Mouse (Mus musculus) forebrain, embryonic 11.5 days (tissue): ENCODE results near the gene Nek7. TPM values are rescaled to one million over a fixed set of nuclear protein-coding genes. Genes with fewer than 3 reads are reported as not detected.

Experiments used
- ATAC-seq: fragments of 200-750 bp; cut with Nextera tagmentation; replicated peaks from 2 replicates; pipeline ENCODE4 v1.8.0; 2017; ENCODE audit warnings: moderate TSS enrichment; ENCODE audit not compliant: low FRiP score
- DNase-seq: peaks from one replicate; pipeline ENCODE4 v3.0.0-alpha.2; 2017; ENCODE audit warnings: low spot score
- H3K27ac ChIP-seq: fragments of 300-500 bp; sonication (generic); 2 replicates; pipeline ENCODE4 v1.5.1; 2014; ENCODE audit warnings: low read depth, low read length
- H3K27me3 ChIP-seq: fragments of 300-500 bp; sonication (generic); 2 replicates; pipeline ENCODE4 v1.6.1; 2014; ENCODE audit warnings: mild to moderate bottlenecking, low read length, mixed read lengths; ENCODE audit not compliant: control insufficient read depth, insufficient read depth
- H3K36me3 ChIP-seq: fragments of 300-500 bp; sonication (generic); 2 replicates; pipeline ENCODE4 v1.6.1; 2014; ENCODE audit warnings: mild to moderate bottlenecking, low read length, moderate library complexity, mixed read lengths; ENCODE audit not compliant: control insufficient read depth, insufficient read depth
- H3K4me1 ChIP-seq: fragments of 300-500 bp; sonication (generic); replicated peaks from 2 replicates; pipeline ENCODE4 v1.6.1; 2014; ENCODE audit warnings: low read length, mixed read lengths; ENCODE audit not compliant: control insufficient read depth, insufficient read depth
- H3K4me2 ChIP-seq: fragments of 300-500 bp; sonication (generic); 2 replicates; pipeline ENCODE4 v1.6.1; 2014; ENCODE audit warnings: low read depth, mild to moderate bottlenecking, low read length, moderate library complexity, mixed read lengths; ENCODE audit not compliant: severe bottlenecking
- H3K4me3 ChIP-seq: fragments of 300-500 bp; sonication (generic); 2 replicates; pipeline ENCODE4 v1.5.1; 2014; ENCODE audit warnings: low read depth, low read length
- H3K9ac ChIP-seq: fragments of 300-500 bp; sonication (generic); 2 replicates; pipeline ENCODE4 v1.6.1; 2014; ENCODE audit warnings: low read length
- H3K9me3 ChIP-seq: fragments of 300-500 bp; sonication (generic); 2 replicates; pipeline ENCODE4 v1.6.1; 2016; ENCODE audit warnings: low read length, mixed read lengths; ENCODE audit not compliant: control insufficient read depth
- WGBS: fragments of 180-500 bp; shearing (Covaris S2); extraction: QIAGEN DNeasy Blood & Tissue Kit; methylation state at CpG from one replicate; pipeline ENCODE4 v1.1.7; 2014; 5-methylcytosine and 5-hydroxymethylcytosine counted together
- polyA plus RNA-seq: library from polyadenylated mRNA; unstranded; fragments of >200 nt; fragmentation: Nextera tagmentation; extraction: Ambion mirVana; gene quantifications from 2 replicates; pipeline ENCODE4 v1.2.1, GENCODE M21; 2014

Gene Nek7
- polyA plus RNA-seq, 1 experiment from 2014 or later: 30.7 TPM

GRCm38 (mm10) chr1:138586891-138587290 is 33.0 kb downstream of the Nek7 start:
- DNase-seq (no peak), ATAC-seq (no peak)
- Histone ChIP-seq H3K9me3 (no peaks in the 10 kb centered on the region), H3K4me1 (no peaks in the 10 kb centered on the region), H3K4me3 (no peak overlapping the region), H3K27ac (no peak overlapping the region), H3K9ac (no peak overlapping the region), H3K27me3 (no peaks in the 10 kb centered on the region), H3K36me3 (no peaks in the 10 kb centered on the region), H3K4me2 (no peak overlapping the region)
- 91% methylated on average over 2 of the region's 2 CpGs for WGBS

DNA sequence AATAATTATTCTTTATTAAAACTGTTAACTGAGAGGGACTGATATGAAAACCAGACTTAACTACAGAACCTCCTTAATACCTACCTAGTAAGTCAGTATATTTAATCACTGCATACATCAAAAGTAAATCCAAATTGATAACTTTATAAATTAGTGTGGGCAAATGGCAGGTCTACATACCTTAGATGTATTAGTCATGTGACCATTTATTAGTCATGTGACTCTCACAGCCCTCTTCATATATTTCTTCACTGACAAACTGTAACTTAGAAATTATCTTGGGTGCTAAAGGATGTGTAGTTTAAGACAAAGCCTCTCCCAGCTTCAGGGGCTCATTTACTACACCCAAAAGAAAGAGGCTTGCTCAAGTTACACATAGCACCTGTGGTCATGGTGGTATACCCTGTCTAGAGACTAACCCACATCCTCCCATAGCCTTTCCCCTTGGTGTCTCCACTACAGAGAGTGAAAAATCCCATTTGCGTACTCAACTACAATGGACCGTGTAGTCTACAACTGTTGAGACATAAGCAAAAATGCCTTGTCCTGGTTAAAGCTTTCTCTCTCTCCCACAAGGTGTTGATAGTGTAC is 35.4 kb downstream of the Nek7 start:
- no peak overlapping the region for H3K4me3 ChIP-seq
- H3K9ac ChIP-seq: no peak overlapping the region
- 97% methylated on average over 2 of the region's 2 CpGs for WGBS
- H3K4me1 ChIP-seq: no peaks in the 10 kb centered on the region
- H3K4me2 ChIP-seq: no peak overlapping the region
- no peaks in the 10 kb centered on the region for H3K27me3 ChIP-seq
- no peaks in the 10 kb centered on the region for H3K9me3 ChIP-seq
- ATAC-seq (no peak), DNase-seq (no peak)
- no peaks in the 10 kb centered on the region for H3K36me3 ChIP-seq
- H3K27ac ChIP-seq: no peak overlapping the region

- H3K27me3 ChIP-seq: no peaks in the 10 kb centered on the region
- DNase-seq: no peak
- H3K4me3 ChIP-seq: no peak overlapping the region
- H3K9ac ChIP-seq: no peak overlapping the region
- no peak for ATAC-seq
- 92% methylated on average over 7 of the region's 7 CpGs for WGBS
- H3K27ac ChIP-seq: no peak overlapping the region
- H3K4me2 ChIP-seq: no peak overlapping the region
- no peaks in the 10 kb centered on the region for H3K9me3 ChIP-seq
- H3K4me1 ChIP-seq: no peaks in the 10 kb centered on the region
- no peaks in the 10 kb centered on the region for H3K36me3 ChIP-seq
Measured at GRCm38 (mm10) chr1:138582225-138582624, 37.7 kb downstream of the Nek7 start.

- WGBS: 80% methylated on average over 11 of the region's 11 CpGs
- no peak overlapping the region for H3K4me3 ChIP-seq
- no peak overlapping the region for H3K4me2 ChIP-seq
- H3K9me3 ChIP-seq: no peaks in the 10 kb centered on the region
- no peaks in the 10 kb centered on the region for H3K27me3 ChIP-seq
- no peak overlapping the region for H3K9ac ChIP-seq
- DNase-seq (no peak), ATAC-seq (no peak)
- H3K36me3 ChIP-seq: no peaks in the 10 kb centered on the region
- no peaks in the 10 kb centered on the region for H3K4me1 ChIP-seq
- H3K27ac ChIP-seq: no peak overlapping the region
Measured at GRCm38 (mm10) chr1:138579822-138580492, 40.0 kb downstream of the Nek7 start.

GRCm38 (mm10) chr1:138579207-138579606 is 40.7 kb downstream of the Nek7 start:
- Histone ChIP-seq H3K27ac (no peak overlapping the region), H3K9ac (no peak overlapping the region), H3K27me3 (no peaks in the 10 kb centered on the region), H3K4me2 (no peak overlapping the region), H3K4me1 (no peaks in the 10 kb centered on the region), H3K9me3 (no peaks in the 10 kb centered on the region), H3K36me3 (no peaks in the 10 kb centered on the region), H3K4me3 (no peak overlapping the region)
- no peak for DNase-seq
- WGBS: 93% methylated on average over 7 of the region's 7 CpGs
- ATAC-seq: no peak

GRCm38 (mm10) chr1:138576803-138577202 is 43.1 kb downstream of the Nek7 start:
- Histone ChIP-seq H3K4me3 (no peak overlapping the region), H3K4me2 (no peak overlapping the region), H3K9me3 (no peaks in the 10 kb centered on the region), H3K4me1 (peaks cover 4% of the 10 kb centered on the region), H3K27me3 (no peaks in the 10 kb centered on the region), H3K27ac (no peak overlapping the region), H3K9ac (no peak overlapping the region), H3K36me3 (no peaks in the 10 kb centered on the region)
- DNase-seq (no peak), ATAC-seq (no peak)
- WGBS: 86% methylated on average over 7 of the region's 7 CpGs

GRCm38 (mm10) chr1:138576066-138576697 is 43.8 kb downstream of the Nek7 start:
- no peak for ATAC-seq
- WGBS: 95% methylated on average over 8 of the region's 8 CpGs

GRCm38 (mm10) chr1:138575629-138576028 is 44.3 kb downstream of the Nek7 start:
- H3K4me1 ChIP-seq: peaks cover 9% of the 10 kb centered on the region
- no peaks in the 10 kb centered on the region for H3K36me3 ChIP-seq
- no peaks in the 10 kb centered on the region for H3K9me3 ChIP-seq
- H3K4me3 ChIP-seq: no peak overlapping the region
- H3K27me3 ChIP-seq: no peaks in the 10 kb centered on the region
- no peak overlapping the region for H3K9ac ChIP-seq
- no peak overlapping the region for H3K4me2 ChIP-seq
- no peak overlapping the region for H3K27ac ChIP-seq
- WGBS: 87% methylated on average over 2 of the region's 2 CpGs
- no peak for ATAC-seq
- DNase-seq: no peak

More at GRCm38 (mm10) chr1:138576066-138576697, 43.8 kb downstream of the Nek7 start:
- no peak overlapping the region for H3K9ac ChIP-seq
- H3K4me2 ChIP-seq: no peak overlapping the region
- no peaks in the 10 kb centered on the region for H3K36me3 ChIP-seq
- H3K27ac ChIP-seq: no peak overlapping the region
- no peak overlapping the region for H3K4me3 ChIP-seq
- H3K4me1 ChIP-seq: peaks cover 8% of the 10 kb centered on the region
- no peaks in the 10 kb centered on the region for H3K27me3 ChIP-seq
- no peak for DNase-seq
- no peaks in the 10 kb centered on the region for H3K9me3 ChIP-seq
